Mouse (Mus musculus) urinary bladder, postnatal 10 days (tissue): ENCODE results near the gene Nsfl1c.

ENCODE experiments used
- DNase-seq: peaks from one replicate; pipeline ENCODE4 v3.0.0; 2022; ENCODE audit warnings: low spot score

Gene Nsfl1c

DNA sequence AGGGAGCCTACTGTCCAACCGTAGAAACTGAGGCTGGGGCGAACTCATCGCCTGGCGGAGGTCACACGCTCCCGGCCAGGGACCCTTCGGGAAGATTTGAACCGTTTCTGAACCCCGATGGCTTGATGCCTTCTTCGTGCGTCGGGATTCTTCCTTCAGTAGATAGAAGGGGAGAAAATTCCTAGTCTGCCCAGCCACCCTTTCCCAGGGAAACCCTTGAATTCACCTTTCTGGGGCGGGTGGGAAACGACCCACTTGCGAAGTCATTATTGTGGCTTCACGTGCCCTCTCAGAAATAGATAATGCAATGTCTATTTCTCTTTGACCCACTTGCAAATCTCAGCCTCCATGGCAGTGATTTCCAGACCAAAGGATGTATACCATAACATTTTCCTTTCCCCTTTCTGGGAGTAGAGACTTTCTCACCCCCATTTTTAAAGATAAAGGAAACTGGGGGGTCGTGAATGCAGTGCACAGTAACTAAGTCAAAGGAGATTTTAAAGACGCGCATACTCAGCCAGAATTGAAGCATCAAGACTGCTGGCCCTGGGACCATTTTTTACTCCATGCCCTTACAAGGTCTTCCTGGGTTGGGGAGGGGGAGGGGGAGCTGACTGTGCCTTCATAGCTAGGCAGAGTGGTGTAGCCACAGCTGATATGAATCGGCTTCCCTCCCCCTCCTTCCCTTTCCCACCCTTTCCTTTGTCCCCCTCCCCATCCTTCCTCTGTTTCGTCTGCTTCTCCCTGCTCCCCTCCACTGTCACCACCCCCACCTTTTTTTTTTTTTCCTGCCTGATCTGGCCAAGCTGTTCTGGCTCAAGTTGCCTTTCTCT is 49.3 kb downstream of the Nsfl1c start:
- DNase-seq: no peak

DNA sequence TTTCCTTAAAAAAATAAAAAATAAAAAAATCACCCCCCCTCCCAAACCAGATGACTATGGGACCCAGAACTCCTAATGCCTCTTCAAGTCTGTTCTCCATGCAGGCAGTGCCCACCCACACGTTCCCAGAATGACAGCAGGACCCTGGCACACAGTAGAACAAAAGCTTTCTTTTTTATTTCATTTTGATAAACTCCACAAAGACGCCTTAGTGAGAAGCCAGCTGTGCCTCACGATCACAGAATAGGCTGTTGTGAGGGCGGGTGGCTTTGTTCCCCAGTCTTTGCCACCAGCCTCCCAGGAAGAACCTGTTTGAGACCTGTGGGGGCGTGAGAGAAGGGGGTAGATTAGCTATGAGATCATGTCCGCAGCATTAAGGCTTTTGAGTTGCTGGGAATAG is 50.7 kb downstream of the Nsfl1c start:
- DNase-seq: no peak

DNA sequence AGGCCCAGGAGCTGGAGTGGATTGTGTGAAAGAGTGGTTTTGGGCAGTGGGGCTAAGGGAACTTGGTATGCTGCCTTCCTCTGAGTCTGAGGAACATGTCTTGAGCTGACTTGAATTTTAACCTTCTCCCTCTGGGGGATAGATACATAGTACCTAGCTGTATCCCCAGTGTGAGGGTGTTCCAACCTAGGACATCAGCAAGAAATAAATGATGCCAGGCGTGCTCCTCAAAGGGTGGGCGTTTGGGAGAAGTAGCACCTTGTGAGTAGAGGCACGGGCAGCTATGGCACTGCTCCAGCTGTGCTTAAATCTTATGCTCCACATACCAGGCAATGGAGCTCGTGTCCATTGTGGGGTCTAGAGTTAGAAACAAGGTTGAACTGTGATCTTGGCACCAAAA is 52.6 kb downstream of the Nsfl1c start:
- no peak for DNase-seq

- no peak for DNase-seq
Measured at GRCm38 (mm10) chr2:151549615-151550121, 55.7 kb downstream of the Nsfl1c start.
